Mouse (Mus musculus): ENCODE measurements around the gene Gpc6.

Gene Gpc6

GRCm38 (mm10) chr14:117756505-117756904, 831.4 kb downstream of the Gpc6 start:
- no peak for DNase-seq

GRCm38 (mm10) chr14:117757790-117758358, 832.8 kb downstream of the Gpc6 start:
- no peak for DNase-seq

GRCm38 (mm10) chr14:117760830-117761517, 835.9 kb downstream of the Gpc6 start:
- DNase-seq = no peak

GRCm38 (mm10) chr14:117762934-117763333, 837.8 kb downstream of the Gpc6 start:
- DNase-seq = no peak

GRCm38 (mm10) chr14:117767861-117768260, 842.7 kb downstream of the Gpc6 start:
- DNase-seq = no peak

- DNase-seq = no peak
Measured at GRCm38 (mm10) chr14:117768697-117769096, 843.6 kb downstream of the Gpc6 start.

GRCm38 (mm10) chr14:117773373-117773772, 848.3 kb downstream of the Gpc6 start:
- DNase-seq = no peak

GRCm38 (mm10) chr14:117777866-117778500, 852.9 kb downstream of the Gpc6 start:
- DNase-seq = no peak

- DNase-seq = no peak
Measured at GRCm38 (mm10) chr14:117778538-117779413, 853.7 kb downstream of the Gpc6 start.

GRCm38 (mm10) chr14:117781724-117782123, 856.6 kb downstream of the Gpc6 start:
- no peak for DNase-seq

GRCm38 (mm10) chr14:117783671-117784262, 858.7 kb downstream of the Gpc6 start:
- no peak for DNase-seq

GRCm38 (mm10) chr14:117784960-117785359, 859.8 kb downstream of the Gpc6 start:
- no peak for DNase-seq

- no peak for DNase-seq
Measured at GRCm38 (mm10) chr14:117785507-117786085, 860.5 kb downstream of the Gpc6 start.

GRCm38 (mm10) chr14:117786647-117787046, 861.5 kb downstream of the Gpc6 start:
- no peak for DNase-seq

- no peak for DNase-seq
Measured at GRCm38 (mm10) chr14:117794874-117795273, 869.8 kb downstream of the Gpc6 start.

- no peak for DNase-seq
Measured at GRCm38 (mm10) chr14:117796661-117797060, 871.5 kb downstream of the Gpc6 start.

- DNase-seq = no peak
Measured at GRCm38 (mm10) chr14:117800399-117800798, 875.3 kb downstream of the Gpc6 start.

GRCm38 (mm10) chr14:117807846-117808245, 882.7 kb downstream of the Gpc6 start:
- no peak for DNase-seq

- DNase-seq = no peak
Measured at GRCm38 (mm10) chr14:117808326-117808725, 883.2 kb downstream of the Gpc6 start.

GRCm38 (mm10) chr14:117810321-117811270, 885.5 kb downstream of the Gpc6 start:
- no peak for DNase-seq

- DNase-seq = no peak
Measured at GRCm38 (mm10) chr14:117813473-117813872, 888.4 kb downstream of the Gpc6 start.

Data from kidney, postnatal 4 days (tissue).